ENCODE assay signal across 9 mouse cellular contexts in the genomic region with DNA sequence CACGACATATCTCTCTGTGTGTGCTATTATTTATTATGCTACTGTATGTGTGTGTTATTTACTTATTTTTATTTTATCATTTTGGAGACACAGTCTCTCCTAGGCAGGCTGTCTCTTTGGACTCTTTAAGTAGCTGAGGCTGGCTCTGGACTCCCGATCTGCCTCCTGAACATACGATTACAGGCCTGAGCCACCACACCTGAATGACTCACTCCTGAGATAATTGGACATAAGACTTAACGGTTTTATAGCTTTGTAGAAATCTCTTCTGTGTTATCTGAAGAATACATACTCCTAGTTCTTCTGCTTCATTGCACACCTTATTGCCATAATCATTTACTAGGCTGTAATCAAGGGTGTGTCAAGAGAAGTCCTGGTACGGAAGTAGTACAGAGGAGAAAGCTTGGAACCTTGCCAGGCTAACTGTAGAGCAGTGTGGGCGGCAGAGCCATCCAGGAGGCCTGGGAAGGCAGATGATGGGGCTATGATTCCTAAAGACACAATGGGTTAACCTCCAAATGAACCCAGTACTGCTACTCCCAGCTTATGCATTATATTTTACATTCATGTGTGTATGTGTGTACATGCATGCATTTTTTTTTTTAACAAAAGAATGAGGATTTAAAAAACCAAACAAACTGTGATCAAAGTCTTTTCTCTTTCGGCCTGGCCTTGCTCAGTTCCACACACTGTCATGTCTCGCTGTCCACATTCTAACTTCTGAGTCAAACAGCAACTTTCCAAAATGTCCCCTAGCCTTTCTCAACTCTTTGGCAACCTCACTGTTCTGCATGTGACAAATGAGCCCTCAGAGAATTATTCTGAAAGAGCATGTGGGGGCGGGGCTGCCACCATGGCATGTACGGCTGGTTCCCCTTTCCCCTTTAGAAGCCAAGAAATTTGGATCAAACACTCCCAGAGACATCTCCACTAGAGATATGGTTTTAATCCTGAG. TPM values are rescaled to one million over a fixed set of nuclear protein-coding genes. Genes with fewer than 3 reads are reported as not detected.
DNase-seq lines count a peak whose midpoint lies in the region; ATAC-seq and TF ChIP-seq lines count a peak whose summit lies in the region.
"Had no signal": no experiment of that assay in that cellular context is flagged by ENCODE, and none has a peak within 500 bp of the region (broad histone marks: within the 10 kb centered on the region; RNA-seq: fewer than 3 reads in every experiment).

No protein-coding gene starts in this region.

- TF ChIP-seq CTCF in midbrain, postnatal 0 days (IDR thresholded peaks at IDR 0.05) = no peak
- no peak for TF ChIP-seq CTCF in liver, postnatal 0 days (IDR thresholded peaks at IDR 0.05; ENCODE audit: low read depth)
- TF ChIP-seq CTCF in layer of hippocampus, adult 2 months (conservative IDR thresholded peaks at IDR 0.05) = no peak

- H3K4me1 ChIP-seq in midbrain, embryonic 11.5 days (ENCODE audit: control insufficient read depth, insufficient read depth, low read length) = no peaks in the 10 kb centered on the region; the same call in 1 of the 2 replicates
- H3K4me1 ChIP-seq in midbrain, postnatal 0 days (ENCODE audit: insufficient read depth, low read length) = no peaks in the 10 kb centered on the region; the same call in 1 of the 2 replicates
- H3K4me1 ChIP-seq in liver, postnatal 0 days (ENCODE audit: insufficient read depth) = peaks cover 25% of the 10 kb centered on the region
- H3K4me1 ChIP-seq in stomach, embryonic 16.5 days (ENCODE audit: control insufficient read depth, insufficient read depth, low read length) = peaks cover 22% of the 10 kb centered on the region
- peaks cover 32% of the 10 kb centered on the region for H3K4me1 ChIP-seq in forebrain, embryonic 16.5 days (replicated peaks; ENCODE audit: control insufficient read depth, insufficient read depth, low read length)

- 88% methylated on average over 10 of the region's 10 CpGs for WGBS in midbrain, embryonic 11.5 days
- 78% methylated on average over 10 of the region's 10 CpGs for WGBS in midbrain, postnatal 0 days
- WGBS in liver, postnatal 0 days (ENCODE audit: insufficient replicate concordance) = 44% methylated on average over 10 of the region's 10 CpGs
- WGBS in stomach, embryonic 16.5 days = 53% methylated on average over 10 of the region's 10 CpGs
- WGBS in forebrain, embryonic 16.5 days = 63% methylated on average over 10 of the region's 10 CpGs

- H3K4me2 ChIP-seq in midbrain, embryonic 11.5 days = no peak overlapping the region
- H3K4me2 ChIP-seq in midbrain, postnatal 0 days (ENCODE audit: low read depth, low read length, poor library complexity, severe bottlenecking) = no peak overlapping the region
- H3K4me2 ChIP-seq in liver, postnatal 0 days (ENCODE audit: low read depth, low read length) = no peak overlapping the region
- H3K4me2 ChIP-seq in stomach, embryonic 16.5 days (ENCODE audit: low read depth, low read length) = no peak overlapping the region
- no peak overlapping the region for H3K4me2 ChIP-seq in forebrain, embryonic 16.5 days (ENCODE audit: low read length)

- no peak overlapping the region for H3K27ac ChIP-seq in midbrain, embryonic 11.5 days (ENCODE audit: low read depth, low read length)
- no peak overlapping the region for H3K27ac ChIP-seq in midbrain, postnatal 0 days (ENCODE audit: low read depth, low read length)
- peak overlapping the region; percentile 42 for H3K27ac ChIP-seq in liver, postnatal 0 days (ENCODE audit: low read depth)
- H3K27ac ChIP-seq in stomach, embryonic 16.5 days (ENCODE audit: low read length) = no peak overlapping the region
- H3K27ac ChIP-seq in forebrain, embryonic 16.5 days (ENCODE audit: low read length) = no peak overlapping the region
- H3K27ac ChIP-seq in layer of hippocampus, adult 2 months = no peak overlapping the region
- H3K27ac ChIP-seq: liver, embryonic 14.5 days had no signal

- no peak for ATAC-seq in midbrain, embryonic 11.5 days (ENCODE audit: low FRiP score)
- ATAC-seq in midbrain, postnatal 0 days (ENCODE audit: low FRiP score) = no peak
- ATAC-seq in liver, postnatal 0 days = no peak
- ATAC-seq in stomach, embryonic 16.5 days (ENCODE audit: insufficient read depth, low FRiP score) = peak; percentile 41; the same call in 1 of the 2 replicates
- ATAC-seq in forebrain, embryonic 16.5 days = no peak

- no peaks in the 10 kb centered on the region for H3K36me3 ChIP-seq in midbrain, embryonic 11.5 days (ENCODE audit: control insufficient read depth, insufficient read depth, low read length)
- no peaks in the 10 kb centered on the region for H3K36me3 ChIP-seq in midbrain, postnatal 0 days (ENCODE audit: insufficient read depth, low read length)
- H3K36me3 ChIP-seq in liver, postnatal 0 days (replicated peaks; ENCODE audit: insufficient read depth, low read length) = no peaks in the 10 kb centered on the region
- H3K36me3 ChIP-seq in stomach, embryonic 16.5 days (ENCODE audit: control insufficient read depth, insufficient read depth, low read length) = no peaks in the 10 kb centered on the region
- no peaks in the 10 kb centered on the region for H3K36me3 ChIP-seq in forebrain, embryonic 16.5 days (ENCODE audit: control insufficient read depth, insufficient read depth)

- TF ChIP-seq EP300 in liver, postnatal 0 days (IDR thresholded peaks at IDR 0.05; ENCODE audit: low read depth) = 0 out of 2 replicates have a peak, but pooled peaks have one; percentile 16

- no peak overlapping the region for H3K4me3 ChIP-seq in midbrain, embryonic 11.5 days (ENCODE audit: low read depth, low read length)
- no peak overlapping the region for H3K4me3 ChIP-seq in midbrain, postnatal 0 days (ENCODE audit: low read depth, low read length)
- H3K4me3 ChIP-seq in liver, postnatal 0 days (ENCODE audit: low read depth, low read length) = no peak overlapping the region
- no peak overlapping the region for H3K4me3 ChIP-seq in stomach, embryonic 16.5 days (replicated peaks; ENCODE audit: low read length)
- no peak overlapping the region for H3K4me3 ChIP-seq in forebrain, embryonic 16.5 days (replicated peaks; ENCODE audit: low read length)
- no peak overlapping the region for H3K4me3 ChIP-seq in layer of hippocampus, adult 2 months

- no peaks in the 10 kb centered on the region for H3K27me3 ChIP-seq in midbrain, embryonic 11.5 days (ENCODE audit: control insufficient read depth, insufficient read depth, low read length)
- H3K27me3 ChIP-seq in midbrain, postnatal 0 days (ENCODE audit: insufficient read depth, low read length) = no peaks in the 10 kb centered on the region
- no peaks in the 10 kb centered on the region for H3K27me3 ChIP-seq in liver, postnatal 0 days (ENCODE audit: insufficient read depth, low read length)
- no peaks in the 10 kb centered on the region for H3K27me3 ChIP-seq in stomach, embryonic 16.5 days (ENCODE audit: control insufficient read depth, insufficient read depth, low read length)
- no peaks in the 10 kb centered on the region for H3K27me3 ChIP-seq in forebrain, embryonic 16.5 days (replicated peaks; ENCODE audit: control insufficient read depth, insufficient read depth, low read length)

- H3K9ac ChIP-seq in midbrain, embryonic 11.5 days (ENCODE audit: low read length) = no peak overlapping the region
- H3K9ac ChIP-seq in midbrain, postnatal 0 days (replicated peaks; ENCODE audit: low read length, poor library complexity, severe bottlenecking) = no peak overlapping the region
- no peak overlapping the region for H3K9ac ChIP-seq in liver, postnatal 0 days (replicated peaks)
- H3K9ac ChIP-seq in stomach, embryonic 16.5 days (ENCODE audit: low read length) = no peak overlapping the region
- no peak overlapping the region for H3K9ac ChIP-seq in forebrain, embryonic 16.5 days (replicated peaks; ENCODE audit: low read depth, low read length)
- H3K9ac ChIP-seq: liver, embryonic 14.5 days had no signal

- H3K9me3 ChIP-seq in midbrain, embryonic 11.5 days (ENCODE audit: control insufficient read depth, low read length) = no peaks in the 10 kb centered on the region
- no peaks in the 10 kb centered on the region for H3K9me3 ChIP-seq in midbrain, postnatal 0 days (ENCODE audit: low read length)
- H3K9me3 ChIP-seq in liver, postnatal 0 days (ENCODE audit: low read length) = no peaks in the 10 kb centered on the region
- no peaks in the 10 kb centered on the region for H3K9me3 ChIP-seq in stomach, embryonic 16.5 days (replicated peaks; ENCODE audit: control insufficient read depth, low read length)
- H3K9me3 ChIP-seq in forebrain, embryonic 16.5 days (ENCODE audit: control insufficient read depth, low read length) = no peaks in the 10 kb centered on the region

- DNase-seq in midbrain, embryonic 11.5 days (ENCODE audit: low spot score, missing footprints) = peak; percentile 78
- DNase-seq in midbrain, postnatal 0 days (ENCODE audit: low spot score) = no peak
- peak; percentile 40 for DNase-seq in fat pad, adult 2 months (ENCODE audit: extremely low read depth, low read depth, low spot score)
- peak; percentile 67 for DNase-seq in liver, postnatal 0 days
- no peak for DNase-seq in testis, postnatal 14 days (ENCODE audit: low spot score)
- DNase-seq in layer of hippocampus, adult 2 months (ENCODE audit: low spot score in 2 of 2) = no peak

RNA-seq across cellular contexts. Expression of a gene that starts 4.2 kb away (rescaled TPM):
- 30.3 and 30.8 TPM in 2 replicates for polyA plus RNA-seq in midbrain, embryonic 11.5 days (2014; fragmentation: Nextera tagmentation; extraction: Ambion mirVana)
- total RNA-seq in midbrain, postnatal 0 days (2014; rRNA removed) = 35.0 and 36.3 TPM in 2 replicates
- 19.0 and 19.9 TPM in 2 replicates for polyA plus RNA-seq in midbrain, postnatal 0 days (2015; fragmentation: Nextera tagmentation; extraction: Ambion mirVana)
- polyA plus RNA-seq in liver, postnatal 0 days (2015; fragmentation: Nextera tagmentation; extraction: Ambion mirVana) = 6.0 and 6.9 TPM in 2 replicates
- 41.8 and 44.9 TPM in 2 replicates for polyA plus RNA-seq in stomach, embryonic 16.5 days (2015; fragmentation: Nextera tagmentation; extraction: Ambion mirVana)
- 22.7 and 24.6 TPM in 2 replicates for polyA plus RNA-seq in forebrain, embryonic 16.5 days (2015; fragmentation: Nextera tagmentation; extraction: Ambion mirVana)
- total RNA-seq in layer of hippocampus, adult 2 months (2021) = 10 to 100 TPM; 26.9 to 32.4 TPM

Comparison
In these comparisons a context has a peak if more than half of its experiments do, and no peak if none do; other contexts are left out.
1. DNase-seq: peak in midbrain, embryonic 11.5 days (single experiment), fat pad, adult 2 months (single experiment) and liver, postnatal 0 days (single experiment); none in midbrain, postnatal 0 days (single experiment), testis, postnatal 14 days (single experiment) and layer of hippocampus, adult 2 months (0 of 2).